Mouse (Mus musculus) ES-Bruce4 (cell line): ENCODE measurements around the gene Zfp296.

Experiments used
- CTCF ChIP-seq: IDR thresholded peaks from one replicate; pipeline ENCODE4 v1.8.1; 2011; ENCODE audit warnings: low read depth, low read length
- EP300 ChIP-seq: IDR thresholded peaks from 2 replicates; pipeline ENCODE4 v1.6.1; 2011; ENCODE audit warnings: low read depth, low read length; ENCODE audit not compliant: insufficient read depth
- POLR2A ChIP-seq: IDR thresholded peaks from one replicate; pipeline ENCODE4 v1.8.1; 2011; ENCODE audit warnings: low read length; ENCODE audit not compliant: insufficient read depth

GRCm38 (mm10) chr7:19532240-19532639 lies 44.8 kb upstream of the Zfp296 start:
- TF ChIP-seq CTCF (no peak), POLR2A (no peak), EP300 (no peak)
